ENCODE assay signal across 9 mouse cellular contexts in genomic region chr19:8997546-8997945, GRCm38 (mm10). TPM values are rescaled to one million over a fixed set of nuclear protein-coding genes. Genes with fewer than 3 reads are reported as not detected.
DNase-seq lines count a peak whose midpoint lies in the region; ATAC-seq lines count a peak whose summit lies in the region.
"Had no signal": no experiment of that assay in that cellular context is flagged by ENCODE, and none has a peak within 500 bp of the region (broad histone marks: within the 10 kb centered on the region; RNA-seq: fewer than 3 reads in every experiment).

No protein-coding gene starts in this region.

- peak overlapping the region; percentile 4 for H3K4me3 ChIP-seq in embryonic facial prominence, embryonic 15.5 days (replicated peaks)
- no peak overlapping the region for H3K4me3 ChIP-seq in heart, embryonic 16.5 days (ENCODE audit: low read length)
- H3K4me3 ChIP-seq: erythroblast, embryonic 14.5 days had no signal

- peak overlapping the region; percentile 28 for H3K4me2 ChIP-seq in embryonic facial prominence, embryonic 15.5 days (replicated peaks)
- H3K4me2 ChIP-seq in heart, embryonic 16.5 days (ENCODE audit: low read depth, low read length) = peak overlapping the region; percentile 53

- H3K27ac ChIP-seq in embryonic facial prominence, embryonic 15.5 days (replicated peaks) = peak overlapping the region; percentile 82
- peak overlapping the region; percentile 83 for H3K27ac ChIP-seq in heart, embryonic 16.5 days (ENCODE audit: low read length)

- H3K4me1 ChIP-seq in embryonic facial prominence, embryonic 15.5 days = peaks cover 70% of the 10 kb centered on the region
- peaks cover 62% of the 10 kb centered on the region for H3K4me1 ChIP-seq in heart, embryonic 16.5 days (ENCODE audit: control insufficient read depth, insufficient read depth, low read length)

- no peak overlapping the region for H3K9ac ChIP-seq in embryonic facial prominence, embryonic 15.5 days
- peak overlapping the region; percentile 51 for H3K9ac ChIP-seq in heart, embryonic 16.5 days (ENCODE audit: low read length)

- WGBS in embryonic facial prominence, embryonic 15.5 days = 20% methylated on average over 4 of the region's 4 CpGs
- 26% methylated on average over 4 of the region's 4 CpGs for WGBS in heart, embryonic 16.5 days

- no peaks in the 10 kb centered on the region for H3K9me3 ChIP-seq in embryonic facial prominence, embryonic 15.5 days (replicated peaks)
- H3K9me3 ChIP-seq in heart, embryonic 16.5 days (replicated peaks; ENCODE audit: control insufficient read depth, low read length) = no peaks in the 10 kb centered on the region

- H3K27me3 ChIP-seq in embryonic facial prominence, embryonic 15.5 days = no peaks in the 10 kb centered on the region
- no peaks in the 10 kb centered on the region for H3K27me3 ChIP-seq in heart, embryonic 16.5 days (ENCODE audit: control insufficient read depth, insufficient read depth, low read length)

- ATAC-seq in embryonic facial prominence, embryonic 15.5 days (ENCODE audit: insufficient number of reproducible peaks, low FRiP score, low TSS enrichment, low read depth) = peak; percentile 91
- peak; percentile 88 for ATAC-seq in heart, embryonic 16.5 days (replicated peaks; ENCODE audit: extremely low read depth, insufficient read depth, low FRiP score)
- no peak for ATAC-seq in erythroid progenitor cell, adult 5-6 weeks (replicated peaks; ENCODE audit: low FRiP score, poor library complexity, severe bottlenecking)

- DNase-seq in 3T3-L1 (ENCODE audit: low read depth, low spot score) = peak; percentile 99
- DNase-seq in Muller cell, postnatal 12 days (ENCODE audit: inconsistent ontology term) = peak; percentile 90
- DNase-seq in kidney, postnatal 4 days = peak; percentile 75 to 83
- peak; percentile 94 for DNase-seq in lung, postnatal 14 days
- peak; percentile 39 for DNase-seq in spleen, adult 12 weeks (ENCODE audit: low spot score)

- peaks cover 32% of the 10 kb centered on the region for H3K36me3 ChIP-seq in embryonic facial prominence, embryonic 15.5 days
- H3K36me3 ChIP-seq in heart, embryonic 16.5 days (ENCODE audit: control insufficient read depth, insufficient read depth) = peaks cover 27% of the 10 kb centered on the region

RNA-seq across cellular contexts. Expression of gene Ahnak, which starts 8.5 kb away (rescaled TPM):
- 71.9 and 92.4 TPM in 2 replicates for polyA plus RNA-seq in embryonic facial prominence, embryonic 15.5 days (2015; fragmentation: Nextera tagmentation; extraction: Ambion mirVana)
- 28.7 and 36.5 TPM in 2 replicates for polyA plus RNA-seq in heart, embryonic 16.5 days (2015; fragmentation: Nextera tagmentation; extraction: Ambion mirVana)
- total RNA-seq in erythroid progenitor cell, adult 5-6 weeks (2015; ENCODE audit: low replicate concordance) = 13.0 and 13.8 TPM in 2 replicates
- total RNA-seq in erythroid progenitor cell, adult 5-6 weeks (2017; ENCODE audit: low replicate concordance) = 13.3 and 15.7 TPM in 2 replicates

RNA-seq across cellular contexts. Expression of gene Eef1g, which starts 30.7 kb away (rescaled TPM):
- 443 and 458 TPM in 2 replicates for polyA plus RNA-seq in embryonic facial prominence, embryonic 15.5 days (2015; fragmentation: Nextera tagmentation; extraction: Ambion mirVana)
- polyA plus RNA-seq in heart, embryonic 16.5 days (2015; fragmentation: Nextera tagmentation; extraction: Ambion mirVana) = 239 and 240 TPM in 2 replicates
- 198 and 228 TPM in 2 replicates for total RNA-seq in erythroid progenitor cell, adult 5-6 weeks (2015; ENCODE audit: low replicate concordance)
- total RNA-seq in erythroid progenitor cell, adult 5-6 weeks (2017; ENCODE audit: low replicate concordance) = 92.0 and 153 TPM in 2 replicates

RNA-seq across cellular contexts. Expression of gene Tut1, which starts 43.9 kb away (rescaled TPM):
- polyA plus RNA-seq in embryonic facial prominence, embryonic 15.5 days (2015; fragmentation: Nextera tagmentation; extraction: Ambion mirVana) = 31.0 and 32.8 TPM in 2 replicates
- polyA plus RNA-seq in heart, embryonic 16.5 days (2015; fragmentation: Nextera tagmentation; extraction: Ambion mirVana) = 17.5 and 18.4 TPM in 2 replicates
- 0.84 and 3.2 TPM in 2 replicates for total RNA-seq in erythroid progenitor cell, adult 5-6 weeks (2015; ENCODE audit: low replicate concordance)
- 3.7 and 4.4 TPM in 2 replicates for total RNA-seq in erythroid progenitor cell, adult 5-6 weeks (2017; ENCODE audit: low replicate concordance)

RNA-seq across cellular contexts. Expression of gene Mta2, which starts 55.9 kb away (rescaled TPM):
- polyA plus RNA-seq in embryonic facial prominence, embryonic 15.5 days (2015; fragmentation: Nextera tagmentation; extraction: Ambion mirVana) = 155 and 156 TPM in 2 replicates
- polyA plus RNA-seq in heart, embryonic 16.5 days (2015; fragmentation: Nextera tagmentation; extraction: Ambion mirVana) = 92.1 and 96.0 TPM in 2 replicates
- 59.9 and 70.3 TPM in 2 replicates for total RNA-seq in erythroid progenitor cell, adult 5-6 weeks (2015; ENCODE audit: low replicate concordance)
- 84.2 and 125 TPM in 2 replicates for total RNA-seq in erythroid progenitor cell, adult 5-6 weeks (2017; ENCODE audit: low replicate concordance)

Comparison
In these comparisons a context has a peak if more than half of its experiments do, and no peak if none do; other contexts are left out.
1. DNase-seq: peak in every context shown above with its lines; median percentile 99 in 3T3-L1; 94 in lung, postnatal 14 days; 90 in Muller cell, postnatal 12 days; 79 in kidney, postnatal 4 days; 39 in spleen, adult 12 weeks.